Mouse (Mus musculus) stomach, embryonic 15.5 days (tissue): ENCODE results near the gene Rln1. TPM values are rescaled to one million over a fixed set of nuclear protein-coding genes. Genes with fewer than 3 reads are reported as not detected.

Experiments used
- polyA plus RNA-seq: library from polyadenylated mRNA; unstranded; fragments of >200 nt; fragmentation: Nextera tagmentation; extraction: Ambion mirVana; gene quantifications from 2 replicates; pipeline ENCODE4 v1.2.1, GENCODE M21; 2015

Gene Rln1
- polyA plus RNA-seq, 1 experiment from 2014 or later, result 0.32 TPM

Other genes starting within 250 kb of the Rln1 start
- 57.0 and 57.7 TPM in 2 replicates for gene Rcl1, start 233.3 kb downstream of the Rln1 start, polyA plus RNA-seq
- gene Jak2, start 82.8 kb downstream of the Rln1 start, polyA plus RNA-seq, result 10.2 and 10.5 TPM in 2 replicates
- 6.2 and 8.0 TPM in 2 replicates for gene Insl6, start 9.3 kb downstream of the Rln1 start, polyA plus RNA-seq
- 81.9 and 94.6 TPM in 2 replicates for gene Plgrkt, start 32.7 kb upstream of the Rln1 start, polyA plus RNA-seq
- 0.28 and 0.40 TPM in 2 replicates for gene Cd274, start 32.8 kb upstream of the Rln1 start, polyA plus RNA-seq
- not detected in 2 replicates for gene Pdcd1lg2, start 76.2 kb upstream of the Rln1 start, polyA plus RNA-seq
- 13.8 and 14.3 TPM in 2 replicates for gene Ric1, start 187.6 kb upstream of the Rln1 start, polyA plus RNA-seq